Mouse (Mus musculus) hindbrain, embryonic 15.5 days (tissue): ENCODE measurements around the gene BC034090. TPM values are rescaled to one million over a fixed set of nuclear protein-coding genes. Genes with fewer than 3 reads are reported as not detected.

Experiments
- ATAC-seq: fragments of 200-750 bp; cut with Nextera tagmentation; 2 replicates; pipeline ENCODE4 v1.8.0; 2017; ENCODE audit warnings: low read depth, moderate number of reproducible peaks, moderate TSS enrichment; ENCODE audit not compliant: low FRiP score
- H3K27ac ChIP-seq: fragments of 300-500 bp; sonication (generic); replicated peaks from 2 replicates; pipeline ENCODE4 v1.5.1; 2015; ENCODE audit warnings: mild to moderate bottlenecking, inconsistent platforms
- H3K27me3 ChIP-seq: fragments of 300-500 bp; sonication (generic); 2 replicates; pipeline ENCODE4 v1.6.1; 2015; ENCODE audit warnings: control low read depth, inconsistent platforms
- H3K36me3 ChIP-seq: fragments of 300-500 bp; sonication (generic); 2 replicates; pipeline ENCODE4 v1.6.1; 2015; ENCODE audit warnings: control low read depth, inconsistent platforms
- H3K4me1 ChIP-seq: fragments of 300-500 bp; sonication (generic); replicated peaks from 2 replicates; pipeline ENCODE4 v1.6.1; 2015; ENCODE audit warnings: control low read depth, inconsistent platforms
- H3K4me2 ChIP-seq: fragments of 300-500 bp; sonication (generic); 2 replicates; pipeline ENCODE4 v1.6.1; 2015; ENCODE audit warnings: moderate library complexity, mild to moderate bottlenecking, inconsistent platforms
- H3K4me3 ChIP-seq: fragments of 300-500 bp; sonication (generic); 2 replicates; pipeline ENCODE4 v1.5.1; 2015; ENCODE audit warnings: mild to moderate bottlenecking, inconsistent platforms
- H3K9ac ChIP-seq: fragments of 300-500 bp; sonication (generic); 2 replicates; pipeline ENCODE4 v1.6.1; 2015; ENCODE audit warnings: inconsistent platforms
- H3K9me3 ChIP-seq: fragments of 300-500 bp; sonication (generic); 2 replicates; pipeline ENCODE4 v1.6.1; 2016; ENCODE audit warnings: control low read depth, inconsistent platforms
- WGBS: fragments of 180-500 bp; shearing (Covaris S2); methylation state at CpG from one replicate; pipeline ENCODE4 v1.1.7; 2015; 5-methylcytosine and 5-hydroxymethylcytosine counted together
- polyA plus RNA-seq: library from polyadenylated mRNA; unstranded; fragments of >200 nt; fragmentation: Nextera tagmentation; extraction: Ambion mirVana; gene quantifications from 2 replicates; pipeline ENCODE4 v1.2.1, GENCODE M21; 2015

Gene BC034090
- polyA plus RNA-seq, 1 experiment from 2014 or later: 6.4 TPM

GRCm38 (mm10) chr1:155241701-155242487, 2.4 kb downstream of the BC034090 start:
- H3K4me2 ChIP-seq: no peak overlapping the region
- no peak for ATAC-seq
- WGBS: 82% methylated on average over 12 of the region's 12 CpGs
- H3K4me1 ChIP-seq: peaks cover 30% of the 10 kb centered on the region
- H3K36me3 ChIP-seq: no peaks in the 10 kb centered on the region
- no peak overlapping the region for H3K27ac ChIP-seq
- H3K9ac ChIP-seq: no peak overlapping the region
- peaks cover 7% of the 10 kb centered on the region; the same call in 1 of the 2 replicates for H3K27me3 ChIP-seq
- no peak overlapping the region for H3K4me3 ChIP-seq
- H3K9me3 ChIP-seq: no peaks in the 10 kb centered on the region

GRCm38 (mm10) chr1:155239962-155240717, 4.1 kb downstream of the BC034090 start:
- ATAC-seq: no peak
- H3K9ac ChIP-seq: no peak overlapping the region
- 83% methylated on average over 6 of the region's 6 CpGs for WGBS
- H3K27ac ChIP-seq: no peak overlapping the region
- H3K27me3 ChIP-seq: peaks cover 4% of the 10 kb centered on the region; the same call in 1 of the 2 replicates
- H3K4me1 ChIP-seq: peaks cover 47% of the 10 kb centered on the region
- H3K4me3 ChIP-seq: no peak overlapping the region
- no peaks in the 10 kb centered on the region for H3K9me3 ChIP-seq
- H3K36me3 ChIP-seq: no peaks in the 10 kb centered on the region
- H3K4me2 ChIP-seq: no peak overlapping the region

- Histone ChIP-seq H3K9ac (no peak overlapping the region), H3K4me1 (peaks cover 46% of the 10 kb centered on the region), H3K9me3 (no peaks in the 10 kb centered on the region), H3K4me3 (no peak overlapping the region), H3K36me3 (no peaks in the 10 kb centered on the region), H3K4me2 (no peak overlapping the region), H3K27me3 (no peaks in the 10 kb centered on the region; the same call in 1 of the 2 replicates), H3K27ac (no peak overlapping the region)
- ATAC-seq: no peak
- 81% methylated on average over 4 of the region's 4 CpGs for WGBS
These were observed 5.1 kb downstream of the BC034090 start for GRCm38 (mm10) chr1:155239169-155239568.

GRCm38 (mm10) chr1:155238126-155238525, 6.1 kb downstream of the BC034090 start:
- WGBS: 83% methylated on average over 5 of the region's 5 CpGs
- H3K4me3 ChIP-seq: no peak overlapping the region
- peaks cover 50% of the 10 kb centered on the region for H3K4me1 ChIP-seq
- H3K27me3 ChIP-seq: no peaks in the 10 kb centered on the region; the same call in 1 of the 2 replicates
- H3K36me3 ChIP-seq: no peaks in the 10 kb centered on the region
- no peak overlapping the region for H3K4me2 ChIP-seq
- peak overlapping the region; percentile 70; the same call in 1 of the 2 replicates for H3K27ac ChIP-seq
- ATAC-seq: no peak
- H3K9ac ChIP-seq: no peak overlapping the region
- no peaks in the 10 kb centered on the region for H3K9me3 ChIP-seq

GRCm38 (mm10) chr1:155237390-155237789, 6.9 kb downstream of the BC034090 start:
- Histone ChIP-seq H3K4me3 (no peak overlapping the region), H3K4me2 (no peak overlapping the region), H3K4me1 (peaks cover 57% of the 10 kb centered on the region), H3K27ac (peak overlapping the region; percentile 70), H3K9ac (no peak overlapping the region), H3K9me3 (no peaks in the 10 kb centered on the region), H3K27me3 (no peaks in the 10 kb centered on the region), H3K36me3 (no peaks in the 10 kb centered on the region)
- ATAC-seq: no peak
- WGBS: 67% methylated on average over 11 of the region's 11 CpGs

GRCm38 (mm10) chr1:155236306-155237024, 7.8 kb downstream of the BC034090 start:
- ATAC-seq: no peak
- 36% methylated on average over 13 of the region's 13 CpGs for WGBS
- Histone ChIP-seq H3K27ac (peak overlapping the region; percentile 70), H3K4me1 (peaks cover 64% of the 10 kb centered on the region), H3K9me3 (no peaks in the 10 kb centered on the region), H3K4me2 (no peak overlapping the region), H3K9ac (no peak overlapping the region), H3K36me3 (no peaks in the 10 kb centered on the region), H3K4me3 (no peak overlapping the region), H3K27me3 (no peaks in the 10 kb centered on the region)

- Histone ChIP-seq H3K27me3 (no peaks in the 10 kb centered on the region), H3K4me1 (peaks cover 66% of the 10 kb centered on the region), H3K36me3 (no peaks in the 10 kb centered on the region), H3K4me3 (no peak overlapping the region), H3K27ac (peak overlapping the region; percentile 70), H3K4me2 (no peak overlapping the region), H3K9ac (no peak overlapping the region), H3K9me3 (no peaks in the 10 kb centered on the region)
- no peak for ATAC-seq
- WGBS: 49% methylated on average over 2 of the region's 2 CpGs
These were observed 8.6 kb downstream of the BC034090 start for GRCm38 (mm10) chr1:155235641-155236040.

- Histone ChIP-seq H3K4me2 (peak overlapping the region; percentile 11; the same call in 1 of the 2 replicates), H3K4me1 (peaks cover 79% of the 10 kb centered on the region), H3K9me3 (no peaks in the 10 kb centered on the region), H3K36me3 (no peaks in the 10 kb centered on the region), H3K9ac (0 out of 2 replicates have a peak overlapping the region, but pooled peaks have one; percentile 2), H3K27me3 (no peaks in the 10 kb centered on the region), H3K27ac (peak overlapping the region; percentile 87), H3K4me3 (no peak overlapping the region)
- 9% methylated on average over 14 of the region's 14 CpGs for WGBS
- peak; percentile 60 for ATAC-seq
These were observed 10.2 kb downstream of the BC034090 start for GRCm38 (mm10) chr1:155233931-155234607.

- no peaks in the 10 kb centered on the region for H3K36me3 ChIP-seq
- no peak overlapping the region for H3K4me2 ChIP-seq
- no peaks in the 10 kb centered on the region for H3K27me3 ChIP-seq
- WGBS: 59% methylated on average over 9 of the region's 9 CpGs
- ATAC-seq: no peak
- H3K9me3 ChIP-seq: no peaks in the 10 kb centered on the region
- H3K4me3 ChIP-seq: no peak overlapping the region
- peaks cover 82% of the 10 kb centered on the region for H3K4me1 ChIP-seq
- no peak overlapping the region for H3K9ac ChIP-seq
- peak overlapping the region; percentile 87 for H3K27ac ChIP-seq
These were observed 10.9 kb downstream of the BC034090 start for GRCm38 (mm10) chr1:155233378-155233777.

- Histone ChIP-seq H3K36me3 (no peaks in the 10 kb centered on the region), H3K4me3 (no peak overlapping the region), H3K27ac (peak overlapping the region; percentile 87), H3K4me1 (peaks cover 80% of the 10 kb centered on the region), H3K9ac (no peak overlapping the region), H3K27me3 (no peaks in the 10 kb centered on the region), H3K4me2 (no peak overlapping the region), H3K9me3 (no peaks in the 10 kb centered on the region)
- WGBS: 59% methylated on average over 6 of the region's 6 CpGs
- no peak for ATAC-seq
These were observed 11.5 kb downstream of the BC034090 start for GRCm38 (mm10) chr1:155232786-155233185.

- H3K4me3 ChIP-seq: no peak overlapping the region
- peaks cover 76% of the 10 kb centered on the region for H3K4me1 ChIP-seq
- H3K27ac ChIP-seq: peak overlapping the region; percentile 87
- no peak overlapping the region for H3K9ac ChIP-seq
- no peaks in the 10 kb centered on the region for H3K27me3 ChIP-seq
- H3K36me3 ChIP-seq: no peaks in the 10 kb centered on the region
- H3K4me2 ChIP-seq: no peak overlapping the region
- 59% methylated on average over 12 of the region's 12 CpGs for WGBS
- no peaks in the 10 kb centered on the region for H3K9me3 ChIP-seq
- no peak for ATAC-seq
These were observed 11.9 kb downstream of the BC034090 start for GRCm38 (mm10) chr1:155232385-155232784.
